Mouse (Mus musculus) heart, embryonic 14.5 days (tissue): ENCODE measurements at regions not wholly inside any gene's neighbourhood (a gene's known extent, or its start where the extent isn't known, plus 50 kb on each side); places are given as distances from the start of the nearest gene placed in this dataset.

ENCODE experiments used
- ATAC-seq: fragments of 200-750 bp; cut with Nextera tagmentation; 2 replicates; pipeline ENCODE4 v1.8.0; 2017; ENCODE audit warnings: low read depth, moderate TSS enrichment; ENCODE audit not compliant: insufficient number of reproducible peaks, insufficient read depth, low FRiP score
- H3K27ac ChIP-seq, 2 experiments: fragments of 200-500 bp in 1 of 2; fragments of 300-500 bp in 1 of 2; sonication (generic) in 1 of 2; replicated peaks in 1 of 2; 2 replicates each; pipeline ENCODE4 v1.5.1; 2012 to 2014; ENCODE audit warnings: low read depth in 2 of 2, low read length in 2 of 2, control low read depth in 1 of 2, mild to moderate bottlenecking in 1 of 2, mixed read lengths in 1 of 2; ENCODE audit not compliant: control insufficient read depth in 1 of 2, insufficient read depth in 1 of 2
- H3K27me3 ChIP-seq: fragments of 300-500 bp; sonication (generic); 2 replicates; pipeline ENCODE4 v1.6.1; 2014; ENCODE audit warnings: mild to moderate bottlenecking, low read length, control low read depth; ENCODE audit not compliant: control insufficient read depth, insufficient read depth
- H3K36me3 ChIP-seq: fragments of 300-500 bp; sonication (generic); 2 replicates; pipeline ENCODE4 v1.6.1; 2014; ENCODE audit warnings: mild to moderate bottlenecking, control low read depth, low read length, mixed read lengths; ENCODE audit not compliant: control insufficient read depth, insufficient read depth
- H3K4me1 ChIP-seq, 2 experiments: fragments of 200-500 bp in 1 of 2; fragments of 300-500 bp in 1 of 2; sonication (generic) in 1 of 2; 2 replicates each; pipeline ENCODE4 v1.6.1; 2012 to 2014; ENCODE audit warnings: low read length in 2 of 2, control low read depth in 1 of 2, mixed read lengths in 1 of 2; ENCODE audit not compliant: control insufficient read depth in 2 of 2, insufficient read depth in 2 of 2
- H3K4me2 ChIP-seq: fragments of 300-500 bp; sonication (generic); 2 replicates; pipeline ENCODE4 v1.6.1; 2014; ENCODE audit warnings: mild to moderate bottlenecking, low read length
- H3K4me3 ChIP-seq, 2 experiments: fragments of 200-500 bp in 1 of 2; fragments of 300-500 bp in 1 of 2; sonication (generic) in 1 of 2; 2 replicates each; pipeline ENCODE4 v1.5.1; 2012 to 2014; ENCODE audit warnings: low read length in 2 of 2, mild to moderate bottlenecking in 2 of 2, control low read depth in 1 of 2, low read depth in 1 of 2, moderate library complexity in 1 of 2; ENCODE audit not compliant: control insufficient read depth in 1 of 2, insufficient read depth in 1 of 2
- H3K9ac ChIP-seq: fragments of 300-500 bp; sonication (generic); 2 replicates; pipeline ENCODE4 v1.6.1; 2014; ENCODE audit warnings: mild to moderate bottlenecking, low read length
- H3K9me3 ChIP-seq: fragments of 300-500 bp; sonication (generic); 2 replicates; pipeline ENCODE4 v1.6.1; 2016; ENCODE audit warnings: low read length, control low read depth; ENCODE audit not compliant: control insufficient read depth
- WGBS: fragments of 180-500 bp; shearing (Covaris S2); extraction: QIAGEN DNeasy Blood & Tissue Kit; methylation state at CpG from one replicate; pipeline ENCODE4 v1.1.7; 2014; 5-methylcytosine and 5-hydroxymethylcytosine counted together

DNA sequence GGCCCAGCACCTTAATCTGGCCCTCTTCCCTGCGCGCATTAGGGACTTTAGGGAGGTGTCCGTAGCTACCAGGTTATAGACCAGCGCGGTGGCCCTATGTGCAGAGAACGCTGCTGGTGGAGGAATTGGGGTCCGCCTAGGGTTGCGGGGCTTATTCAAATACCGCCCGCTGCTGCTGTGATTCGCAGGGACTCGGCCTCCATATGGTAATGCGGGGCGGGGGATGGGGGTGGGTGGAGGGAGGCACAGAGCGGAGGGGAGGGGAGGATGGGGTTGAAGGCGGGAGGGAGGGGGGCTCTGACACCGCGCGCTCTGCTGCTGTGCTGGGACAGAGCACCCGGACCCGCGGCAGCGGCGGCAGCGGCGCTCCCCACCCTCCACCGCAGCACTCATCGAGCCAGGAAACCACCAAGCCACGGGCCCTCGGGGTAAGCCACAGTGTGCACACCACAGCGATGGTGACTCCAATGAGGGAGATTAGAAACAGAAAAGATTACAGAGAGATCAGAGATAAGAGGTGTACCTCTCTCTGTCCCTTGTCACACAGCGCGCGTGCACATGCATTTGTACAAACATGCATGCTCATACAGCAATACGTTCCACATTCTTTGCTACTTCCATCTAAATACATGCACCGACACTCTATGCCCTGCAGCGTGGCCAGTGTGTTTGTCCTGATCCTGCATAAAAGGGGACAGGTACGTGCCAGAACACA is 223.4 kb downstream of the Mef2c start:
- Histone ChIP-seq H3K27me3 (peaks cover 94% of the 10 kb centered on the region), H3K4me2 (peak overlapping the region; percentile 32; the same call in 1 of the 2 replicates), H3K9me3 (no peaks in the 10 kb centered on the region), H3K9ac (no peak overlapping the region), H3K4me3 (peak overlapping the region in 1 of 2 experiments; percentile 8; a peak in 1 of 4 replicates), H3K27ac (no peak overlapping the region), H3K4me1 (peaks cover 3 to 15% of the 10 kb centered on the region in 2 experiments), H3K36me3 (no peaks in the 10 kb centered on the region)
- 2% methylated on average over 38 of the region's 38 CpGs for WGBS
- ATAC-seq = no peak

DNA sequence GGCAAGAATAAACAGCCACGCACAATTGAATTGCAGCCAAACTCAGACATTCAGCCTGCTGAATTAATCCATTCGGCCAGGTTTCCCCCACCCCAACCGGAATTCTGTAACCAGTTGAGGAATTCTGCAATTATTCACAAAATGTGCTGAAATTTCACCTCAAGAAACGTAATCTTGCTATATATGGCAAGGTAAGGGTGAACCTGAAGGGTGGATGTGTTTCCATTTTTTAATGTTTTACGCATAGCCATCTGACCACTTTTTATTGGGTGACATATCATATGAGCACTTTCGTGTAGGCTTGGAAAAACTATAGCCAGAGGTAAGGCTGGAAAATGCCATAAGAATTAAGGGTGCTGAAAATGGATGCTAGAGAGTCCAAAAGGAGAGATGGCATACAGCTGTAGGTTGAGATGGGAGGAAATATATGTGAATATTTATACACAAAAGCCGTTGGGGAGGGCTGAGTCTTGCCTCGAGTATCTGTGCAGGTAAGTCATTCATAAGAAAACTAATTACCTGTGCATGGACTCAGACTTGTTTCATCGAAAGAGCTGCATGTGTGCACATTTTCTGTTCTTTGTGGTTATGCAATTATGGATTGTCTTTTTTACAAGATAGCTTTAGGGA is 224.0 kb downstream of the Mef2c start:
- Histone ChIP-seq H3K9me3 (no peaks in the 10 kb centered on the region), H3K4me1 (peaks cover 6 to 17% of the 10 kb centered on the region in 2 experiments), H3K9ac (no peak overlapping the region), H3K4me2 (no peak overlapping the region), H3K27me3 (peaks cover 94% of the 10 kb centered on the region), H3K36me3 (no peaks in the 10 kb centered on the region), H3K4me3 (no peak overlapping the region), H3K27ac (no peak overlapping the region)
- 11% methylated on average over 9 of the region's 9 CpGs for WGBS
- no peak for ATAC-seq

DNA sequence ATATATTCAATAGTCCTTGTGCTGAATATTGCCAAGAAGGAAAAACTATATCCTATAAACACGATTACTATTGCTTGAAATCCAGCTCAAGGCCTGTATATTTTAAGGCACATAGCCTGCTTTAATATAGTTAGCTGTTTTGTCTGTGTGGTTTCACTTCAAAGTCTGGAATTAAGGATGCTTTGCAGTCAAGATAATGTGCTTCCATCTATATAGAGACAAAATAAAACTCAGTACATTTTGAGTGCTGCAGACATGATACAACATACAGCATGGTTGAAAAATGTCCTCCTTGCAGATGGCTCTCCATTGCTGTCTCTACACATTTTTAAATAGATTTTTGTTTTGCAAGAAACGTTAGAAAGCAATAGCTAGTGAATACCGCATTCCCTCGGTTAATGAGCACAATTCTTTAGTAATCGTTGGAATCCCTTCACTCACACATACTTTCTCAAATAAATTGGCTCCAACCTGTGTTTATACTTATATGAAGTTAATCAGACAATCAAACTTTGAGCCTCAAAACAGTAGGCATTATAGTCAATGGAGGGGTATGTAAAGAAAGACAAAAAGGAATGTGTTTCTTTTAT is 224.7 kb downstream of the Mef2c start:
- Histone ChIP-seq H3K4me3 (no peak overlapping the region), H3K9me3 (no peaks in the 10 kb centered on the region), H3K27ac (no peak overlapping the region), H3K4me1 (peaks cover 6 to 18% of the 10 kb centered on the region in 2 experiments), H3K27me3 (peaks cover 93% of the 10 kb centered on the region), H3K36me3 (no peaks in the 10 kb centered on the region), H3K4me2 (no peak overlapping the region), H3K9ac (no peak overlapping the region)
- WGBS = 11% methylated on average over 5 of the region's 5 CpGs
- ATAC-seq = no peak

DNA sequence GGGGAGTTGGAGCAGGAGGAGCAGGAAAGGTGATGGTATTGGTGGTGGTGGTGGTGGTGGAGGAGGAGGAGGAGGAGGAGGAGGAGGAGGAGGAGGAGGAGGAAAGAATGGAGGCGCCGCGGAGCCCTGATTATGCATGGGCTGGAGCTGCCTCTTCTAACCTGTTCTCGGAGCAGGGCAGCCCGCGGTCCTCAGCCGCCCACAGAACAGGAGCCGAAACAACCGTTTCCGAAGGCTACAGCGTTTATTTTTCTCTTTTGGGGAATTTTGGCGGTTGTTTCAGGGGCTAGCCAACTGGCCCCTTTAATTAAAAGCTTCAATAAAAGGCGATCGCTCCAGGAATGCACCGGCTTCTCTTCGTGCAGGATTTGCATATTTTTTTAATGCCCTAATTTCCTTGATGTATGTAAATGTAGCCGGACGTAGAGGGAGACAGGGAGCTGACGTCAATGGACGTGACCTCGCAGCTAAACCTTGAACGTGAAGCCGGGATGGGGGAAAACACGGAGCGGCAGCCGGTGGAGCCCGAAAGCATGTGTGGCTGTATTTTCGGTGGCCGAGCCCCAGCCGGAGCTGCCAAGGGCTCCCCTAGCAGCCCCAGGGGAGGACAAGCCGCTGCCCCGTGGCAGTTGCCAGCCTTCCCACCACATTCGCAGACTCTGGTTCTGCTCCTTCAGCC is 225.6 kb downstream of the Mef2c start:
- no peak overlapping the region for H3K27ac ChIP-seq
- peak overlapping the region; percentile 32 to 68 for H3K4me3 ChIP-seq
- no peaks in the 10 kb centered on the region for H3K9me3 ChIP-seq
- peaks cover 6 to 20% of the 10 kb centered on the region in 2 experiments for H3K4me1 ChIP-seq
- peaks cover 92% of the 10 kb centered on the region for H3K27me3 ChIP-seq
- ATAC-seq = no peak
- H3K36me3 ChIP-seq = no peaks in the 10 kb centered on the region
- H3K9ac ChIP-seq = peak overlapping the region; percentile 45; the same call in 1 of the 2 replicates
- H3K4me2 ChIP-seq = peak overlapping the region; percentile 88
- WGBS = under 1% methylated on average over 33 of the region's 33 CpGs

DNA sequence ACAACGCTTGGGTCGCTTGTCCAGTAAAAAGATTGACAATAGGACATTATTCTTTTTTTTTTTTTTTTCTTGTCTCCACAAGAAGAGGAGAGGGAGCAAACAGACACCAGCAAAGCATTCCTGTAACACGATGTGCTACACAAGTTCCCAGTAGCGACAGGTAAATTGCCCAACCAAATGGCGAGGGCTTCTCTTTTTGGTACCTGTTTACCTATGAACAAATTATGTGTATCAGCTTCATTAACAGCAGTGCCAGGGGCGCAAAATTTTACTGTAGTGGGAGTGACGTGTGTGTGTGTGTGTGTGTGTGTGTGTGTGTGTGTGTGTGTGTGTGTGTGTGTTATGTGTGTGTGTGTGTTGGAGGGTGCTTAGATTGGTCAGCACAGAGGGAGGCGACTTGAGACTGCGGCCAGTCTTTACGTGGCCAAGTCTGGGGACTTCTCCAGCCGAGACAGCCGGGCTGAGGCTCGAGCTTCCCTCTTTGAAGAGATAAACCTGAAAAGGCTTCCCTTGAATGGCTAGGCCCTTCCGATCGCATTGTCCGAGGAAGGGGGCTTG is 226.4 kb downstream of the Mef2c start:
- Histone ChIP-seq H3K4me3 (peak overlapping the region; percentile 68 to 91), H3K9ac (peak overlapping the region; percentile 81), H3K4me1 (peaks cover 6 to 20% of the 10 kb centered on the region in 2 experiments), H3K4me2 (peak overlapping the region; percentile 88), H3K27ac (peak overlapping the region; percentile 72 to 85; a peak in 3 of 4 replicates), H3K36me3 (no peaks in the 10 kb centered on the region), H3K9me3 (no peaks in the 10 kb centered on the region), H3K27me3 (peaks cover 92% of the 10 kb centered on the region)
- no peak for ATAC-seq
- 2% methylated on average over 15 of the region's 16 CpGs for WGBS

DNA sequence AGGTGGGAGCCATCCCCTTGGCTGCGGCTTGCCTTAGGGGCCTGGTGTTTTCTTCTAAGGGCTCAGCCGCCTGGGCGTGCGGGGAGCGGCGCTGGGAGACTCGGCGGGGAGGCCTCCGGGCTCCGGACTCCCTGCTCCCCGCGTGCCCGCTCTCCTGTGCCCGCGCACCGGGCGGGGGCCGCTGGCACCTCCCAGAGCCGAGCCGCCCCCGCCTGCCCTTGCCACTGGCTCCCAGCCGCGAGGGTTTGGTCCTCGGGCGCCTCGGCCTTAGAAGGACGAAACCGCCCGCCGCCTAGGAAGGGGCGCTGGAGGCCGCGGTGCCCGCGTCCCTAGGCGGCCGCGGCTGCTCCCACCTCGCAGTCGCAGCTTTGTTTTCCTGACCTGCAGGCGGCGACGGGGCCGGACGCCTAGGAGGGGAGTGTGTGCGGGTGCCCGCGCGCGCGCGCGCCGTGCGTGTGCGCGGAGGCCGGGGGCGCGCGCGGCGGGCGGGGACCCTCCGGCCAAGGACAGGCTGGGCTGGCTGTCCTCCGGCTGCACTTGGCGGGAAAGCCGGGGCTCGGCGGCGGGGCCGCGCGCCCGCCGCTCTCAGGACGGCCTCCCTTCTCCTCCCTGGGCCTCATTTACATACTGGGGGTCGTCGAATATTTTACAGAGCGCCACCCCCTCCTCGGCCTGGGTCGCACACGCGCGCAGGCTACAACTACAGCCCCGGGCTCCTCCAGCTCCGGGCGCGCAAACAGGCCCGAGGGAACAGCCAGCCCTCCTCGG is 227.1 kb downstream of the Mef2c start:
- Histone ChIP-seq H3K36me3 (no peaks in the 10 kb centered on the region), H3K27me3 (peaks cover 92% of the 10 kb centered on the region), H3K4me2 (peak overlapping the region; percentile 88), H3K9ac (peak overlapping the region; percentile 81), H3K4me1 (peaks cover 6 to 20% of the 10 kb centered on the region in 2 experiments), H3K4me3 (peak overlapping the region; percentile 68 to 91), H3K27ac (peak overlapping the region; percentile 72 to 85), H3K9me3 (no peaks in the 10 kb centered on the region)
- WGBS = under 1% methylated on average over 74 of the region's 91 CpGs
- ATAC-seq = peak; percentile 80
